Mouse (Mus musculus) heart, postnatal 36 days (tissue): ENCODE results near the gene Ubqln4. TPM values are rescaled to one million over a fixed set of nuclear protein-coding genes. Genes with fewer than 3 reads are reported as not detected.
"Not testable (repeated sequence)": the region's sequence is repeated elsewhere in the genome, so short reads cannot be mapped to it uniquely, and the experiment has no call there.

ENCODE experiments used
- DNase-seq, 2 experiments: peaks; one replicate each; pipeline ENCODE4 v3.0.0; 2021 to 2022
- intact Hi-C: fragments of 180-260 bp; cut with DNase I; formaldehyde crosslinking; loops from one replicate; pipeline ENCODE4 v1.15.1; 2025
- total RNA-seq, 2 experiments: library from RNA; stranded (reverse); gene quantifications; 2 replicates each; pipeline ENCODE4 v1.2.3; 2021

Ubqln4 gene
- total RNA-seq, 2 experiments from 2014 or later, result 65.0 to 75.6 TPM

GRCm38 (mm10) chr3:88559596-88559995 lies 6.0 kb downstream of the Ubqln4 start:
- no peak for DNase-seq
- intact Hi-C loops, result loop anchor here (10.0 kb wide), 1 partner anchor 1695 kb away; the partner anchor contains the start of gene Crtc2

GRCm38 (mm10) chr3:88561989-88562388 lies 8.4 kb downstream of the Ubqln4 start:
- no peak for DNase-seq
- intact Hi-C loops, result no loop called here

DNA sequence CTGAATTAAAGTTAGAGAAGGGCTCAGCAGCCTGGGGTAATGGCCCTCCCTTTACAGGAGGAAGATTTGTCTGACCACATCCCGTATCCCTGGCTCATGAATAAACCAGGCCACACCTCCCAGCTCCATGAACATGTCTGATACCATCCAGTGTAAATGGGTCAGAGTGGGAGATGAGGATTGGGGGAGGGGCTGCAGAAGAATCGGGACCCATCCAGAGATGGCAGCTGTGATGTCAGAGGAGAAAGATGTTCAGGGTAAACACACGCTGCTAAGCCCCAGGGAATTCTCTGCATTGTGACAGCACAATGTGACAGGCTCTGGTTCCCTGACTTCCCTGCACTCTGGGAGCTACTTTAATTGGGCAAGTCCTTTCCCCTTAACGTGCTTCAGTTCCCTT lies 9.9 kb downstream of the Ubqln4 start:
- intact Hi-C loops, result no loop called here
- DNase-seq, result no peak

GRCm38 (mm10) chr3:88563966-88564365 lies 10.4 kb downstream of the Ubqln4 start:
- intact Hi-C loops, result no loop called here
- DNase-seq, result no peak

DNA sequence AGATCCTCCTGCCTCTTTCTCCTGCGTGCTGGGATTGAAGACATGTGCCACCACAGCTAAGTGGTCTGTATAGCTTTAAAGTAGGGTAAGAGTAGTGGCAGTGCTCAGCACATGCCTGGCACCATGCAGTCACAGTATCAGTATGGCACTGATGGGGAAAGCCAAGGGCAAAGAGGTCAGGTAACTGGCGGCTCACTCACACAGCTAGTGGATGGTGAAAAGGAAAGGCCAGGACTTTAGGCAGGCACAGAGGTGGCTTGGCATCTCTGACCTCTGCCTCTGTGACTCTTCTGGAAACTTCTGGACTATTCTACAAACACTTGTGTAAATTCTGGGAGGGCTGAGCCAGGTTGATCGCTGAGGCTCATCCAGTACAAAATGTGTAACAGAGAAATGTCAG lies 12.6 kb downstream of the Ubqln4 start:
- DNase-seq, result no peak
- intact Hi-C loops, result no loop called here

GRCm38 (mm10) chr3:88566536-88567061 lies 13.0 kb downstream of the Ubqln4 start:
- intact Hi-C loops, result no loop called here
- no peak for DNase-seq

DNA sequence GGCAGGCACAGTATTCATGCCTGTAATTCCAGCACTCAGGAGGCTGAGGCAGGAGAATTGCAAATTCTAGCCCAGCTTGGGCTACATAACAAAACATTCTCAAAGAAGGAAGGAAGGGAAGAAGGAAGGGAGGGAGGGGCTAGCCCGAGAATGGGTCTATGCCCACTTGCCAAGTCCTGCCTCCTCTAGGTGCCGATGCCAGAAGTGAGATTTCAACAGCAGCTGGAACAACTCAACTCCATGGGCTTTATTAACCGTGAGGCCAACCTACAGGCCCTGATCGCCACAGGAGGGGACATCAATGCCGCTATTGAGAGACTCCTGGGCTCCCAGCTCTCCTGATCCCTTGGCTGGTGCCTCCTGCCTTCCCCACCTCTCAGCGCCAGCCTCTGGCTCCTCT lies 14.3 kb downstream of the Ubqln4 start:
- intact Hi-C loops, result no loop called here
- DNase-seq, result no peak

GRCm38 (mm10) chr3:88568615-88569014 lies 15.1 kb downstream of the Ubqln4 start:
- intact Hi-C loops, result no loop called here
- DNase-seq, result no peak

GRCm38 (mm10) chr3:88569093-88569492 lies 15.5 kb downstream of the Ubqln4 start:
- intact Hi-C loops, result no loop called here
- no peak for DNase-seq

- no peak for DNase-seq
- intact Hi-C loops, result no loop called here
Observed at GRCm38 (mm10) chr3:88569694-88570093, 16.1 kb downstream of the Ubqln4 start.

GRCm38 (mm10) chr3:88570341-88570740 lies 16.8 kb downstream of the Ubqln4 start:
- intact Hi-C loops, result no loop called here

GRCm38 (mm10) chr3:88571856-88572255 lies 18.3 kb downstream of the Ubqln4 start:
- intact Hi-C loops, result no loop called here
- no peak for DNase-seq

More at GRCm38 (mm10) chr3:88570341-88570740, 16.8 kb downstream of the Ubqln4 start:
- DNase-seq, result no peak

- no peak for DNase-seq
- intact Hi-C loops, result no loop called here
Observed at GRCm38 (mm10) chr3:88572835-88573234, 19.3 kb downstream of the Ubqln4 start.

- intact Hi-C loops, result no loop called here
- no peak for DNase-seq
Observed at GRCm38 (mm10) chr3:88573810-88574209, 20.3 kb downstream of the Ubqln4 start.

DNA sequence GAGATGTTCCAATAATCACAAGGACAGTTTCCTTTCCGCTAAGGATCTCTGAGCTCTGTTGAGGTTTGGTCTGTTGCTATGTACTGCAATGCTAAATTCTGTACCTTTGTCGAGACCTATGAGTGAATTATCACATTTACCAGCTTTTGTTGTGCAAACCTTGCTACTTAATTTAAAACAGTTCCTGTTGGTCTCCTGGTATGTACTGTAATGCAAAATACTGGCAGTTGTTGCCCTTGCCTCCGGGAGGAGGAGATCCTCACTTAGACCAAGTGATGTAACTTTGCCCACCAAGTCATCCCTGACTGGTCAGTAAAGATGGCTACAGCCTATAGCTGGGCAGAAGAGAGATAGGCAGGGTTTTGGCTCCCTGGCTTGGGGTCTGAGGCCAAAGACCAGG lies 22.0 kb downstream of the Ubqln4 start, which contains the start of gene Ssr2:
Gene Ssr2 (plus strand): TSS at position 337 of the 400 bp plus-strand sequence.
- intact Hi-C loops, result no loop called here
- no peak for DNase-seq

DNA sequence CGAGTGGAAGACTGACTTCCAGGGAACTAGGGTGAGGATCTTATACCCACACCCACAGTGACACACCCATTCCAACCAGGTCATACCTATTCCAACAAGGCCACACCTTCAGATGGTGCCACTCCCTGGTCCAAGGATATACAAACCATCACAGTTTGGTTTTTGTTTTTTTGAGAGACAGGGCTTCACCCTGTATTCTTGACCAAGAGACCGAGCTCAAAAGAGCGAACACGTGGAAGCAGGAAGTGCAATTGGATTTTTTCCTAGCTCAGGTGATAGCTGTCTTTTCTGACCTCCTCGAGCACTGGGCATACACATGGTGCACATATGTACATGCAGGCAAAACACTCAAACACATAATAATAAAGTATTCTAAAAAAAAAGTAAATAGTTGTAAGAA lies 24.3 kb downstream of the Ubqln4 start:
- DNase-seq, intact Hi-C loops: not testable (repeated sequence)

- intact Hi-C loops, result no loop called here
- no peak for DNase-seq
Observed at GRCm38 (mm10) chr3:88578498-88579424, 25.2 kb downstream of the Ubqln4 start.

DNA sequence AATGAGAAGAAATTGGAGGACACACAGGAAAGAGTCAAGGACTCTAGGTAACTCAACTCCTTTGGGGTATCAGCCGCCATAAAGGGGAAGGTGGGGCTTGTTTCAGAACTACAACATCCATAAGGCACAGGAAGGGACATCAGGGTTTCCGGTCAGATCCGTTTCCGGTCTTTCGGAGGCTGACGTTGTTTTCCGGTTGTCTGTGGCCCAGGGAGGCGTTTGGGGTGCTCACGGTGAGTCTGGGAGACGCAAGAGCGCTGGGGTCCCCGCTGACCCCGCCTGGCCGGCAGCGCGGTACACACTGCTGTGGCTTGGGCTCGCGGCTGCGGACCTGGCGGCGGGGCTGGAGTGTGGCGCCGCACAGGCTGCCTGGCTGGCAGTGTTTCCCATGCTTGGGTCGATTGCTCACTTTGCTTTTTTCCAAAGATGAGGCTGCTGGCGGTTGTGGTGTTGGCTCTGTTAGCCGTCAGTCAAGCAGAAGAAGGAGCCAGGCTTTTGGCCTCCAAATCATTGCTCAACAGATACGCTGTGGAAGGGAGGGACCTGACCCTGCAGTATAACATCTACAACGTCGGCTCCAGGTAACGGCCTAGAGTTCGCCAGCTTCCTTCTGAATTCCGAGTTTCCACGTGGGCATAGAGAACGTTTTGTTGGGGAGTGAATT lies 26.0 kb downstream of the Ubqln4 start:
- intact Hi-C loops, result loop anchor here (2.0 kb wide), 1 partner anchor 27 kb away; the partner anchor contains the start of genes Lamtor2 and Ubqln4
- DNase-seq, result peak; percentile 76 to 77

DNA sequence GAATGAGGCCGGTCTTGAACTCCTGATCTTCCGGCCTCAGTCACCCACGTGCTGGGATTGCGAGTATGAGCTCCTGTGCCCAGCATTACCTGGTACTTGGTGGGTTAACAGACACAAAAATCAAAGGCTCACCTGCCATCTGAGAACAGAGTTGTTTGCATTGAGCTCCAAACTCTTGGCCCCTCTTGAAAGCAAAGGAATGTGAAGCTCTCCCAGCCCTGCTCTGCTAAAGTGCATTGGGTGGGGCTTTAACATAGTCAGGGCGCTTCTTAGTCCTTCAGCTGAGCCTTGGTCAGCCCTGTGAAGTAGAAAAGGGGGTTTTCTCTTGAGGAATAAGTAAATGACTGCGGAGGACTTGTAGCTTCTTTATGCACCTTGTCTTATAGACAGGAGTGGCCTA lies 32.2 kb downstream of the Ubqln4 start:
- intact Hi-C loops, result no loop called here
- DNase-seq, result no peak

- intact Hi-C loops, result no loop called here
- no peak for DNase-seq
Observed at GRCm38 (mm10) chr3:88586640-88587039, 33.1 kb downstream of the Ubqln4 start.

GRCm38 (mm10) chr3:88590246-88590645 lies 36.7 kb downstream of the Ubqln4 start:
- intact Hi-C loops, result no loop called here
- DNase-seq, result no peak
